Mouse (Mus musculus) subcutaneous adipose tissue, adult 2 months (tissue): ENCODE data around the gene Cpn1. TPM values are rescaled to one million over a fixed set of nuclear protein-coding genes. Genes with fewer than 3 reads are reported as not detected.

ENCODE experiments used
- polyA plus RNA-seq: library from polyadenylated mRNA; depleted of rRNA; stranded (reverse); fragments of >200 nt; gene quantifications from 2 replicates; pipeline ENCODE4 v1.2.3, GENCODE M21; 2012; ENCODE audit warnings: low replicate concordance; rRNA removed

Gene Cpn1
- 0.06 and 0.73 TPM in 2 replicates for polyA plus RNA-seq

DNA sequence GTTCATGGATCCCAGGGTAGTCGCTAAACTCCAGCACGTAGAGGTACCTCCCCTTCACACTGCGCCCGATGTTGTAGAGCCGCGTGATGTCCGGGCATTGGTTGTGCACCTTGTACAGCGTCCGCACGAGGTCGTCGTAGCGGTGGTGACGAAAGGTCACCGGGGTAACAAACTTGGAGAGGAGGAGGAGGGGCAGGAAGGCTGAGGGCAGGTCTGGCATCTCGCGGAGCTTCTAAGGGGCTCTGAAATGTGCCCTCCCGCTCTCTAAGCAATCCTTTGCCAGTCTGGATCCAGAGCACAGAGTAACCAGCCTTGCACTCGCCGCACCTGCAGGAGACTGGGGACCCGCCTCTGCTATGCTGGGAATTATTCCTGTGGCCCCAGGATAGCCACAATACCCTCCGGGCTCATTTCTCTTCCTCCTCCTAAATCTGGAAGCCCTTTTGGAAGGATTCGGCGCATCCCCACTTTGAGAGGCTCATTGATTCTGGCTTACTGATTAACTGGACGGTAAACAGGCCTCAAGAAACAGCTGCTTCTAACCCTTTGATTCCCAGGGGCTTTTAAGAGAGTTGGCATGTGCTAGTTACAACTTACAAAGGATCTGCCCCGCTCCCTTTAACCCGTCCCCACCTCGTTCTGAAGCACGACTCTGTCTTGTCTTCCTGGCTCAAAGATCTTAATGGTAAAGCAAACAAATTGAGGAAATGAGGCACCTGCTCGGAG is at the start of gene Cpn1:
Gene Cpn1 (minus strand): TSS at position 488 of the 726 bp plus-strand sequence.

DNA sequence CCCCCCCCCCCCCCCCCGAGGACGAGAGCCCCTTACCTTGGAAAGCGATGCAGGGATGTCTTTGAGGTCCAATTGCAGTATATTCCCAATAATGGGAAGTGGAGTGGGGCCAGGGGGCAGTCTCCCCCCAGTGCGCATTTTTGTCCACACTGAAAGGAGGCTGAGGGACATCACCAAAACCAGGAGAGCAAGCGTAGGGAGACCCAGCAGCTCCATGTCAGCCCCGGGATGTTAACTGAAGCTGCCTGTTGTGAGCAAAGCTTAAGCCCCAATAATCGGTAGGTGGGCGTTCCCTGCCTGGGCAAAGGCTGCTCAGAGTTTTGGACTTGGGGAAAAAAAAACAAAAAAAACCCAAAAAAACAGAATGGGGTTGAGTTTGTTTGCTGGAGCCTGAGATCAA is 42.6 kb upstream of the Cpn1 start, which contains the start of gene Cyp2c23:
Gene Cyp2c23 (minus strand): TSS at position 237 of the 400 bp plus-strand sequence.

DNA sequence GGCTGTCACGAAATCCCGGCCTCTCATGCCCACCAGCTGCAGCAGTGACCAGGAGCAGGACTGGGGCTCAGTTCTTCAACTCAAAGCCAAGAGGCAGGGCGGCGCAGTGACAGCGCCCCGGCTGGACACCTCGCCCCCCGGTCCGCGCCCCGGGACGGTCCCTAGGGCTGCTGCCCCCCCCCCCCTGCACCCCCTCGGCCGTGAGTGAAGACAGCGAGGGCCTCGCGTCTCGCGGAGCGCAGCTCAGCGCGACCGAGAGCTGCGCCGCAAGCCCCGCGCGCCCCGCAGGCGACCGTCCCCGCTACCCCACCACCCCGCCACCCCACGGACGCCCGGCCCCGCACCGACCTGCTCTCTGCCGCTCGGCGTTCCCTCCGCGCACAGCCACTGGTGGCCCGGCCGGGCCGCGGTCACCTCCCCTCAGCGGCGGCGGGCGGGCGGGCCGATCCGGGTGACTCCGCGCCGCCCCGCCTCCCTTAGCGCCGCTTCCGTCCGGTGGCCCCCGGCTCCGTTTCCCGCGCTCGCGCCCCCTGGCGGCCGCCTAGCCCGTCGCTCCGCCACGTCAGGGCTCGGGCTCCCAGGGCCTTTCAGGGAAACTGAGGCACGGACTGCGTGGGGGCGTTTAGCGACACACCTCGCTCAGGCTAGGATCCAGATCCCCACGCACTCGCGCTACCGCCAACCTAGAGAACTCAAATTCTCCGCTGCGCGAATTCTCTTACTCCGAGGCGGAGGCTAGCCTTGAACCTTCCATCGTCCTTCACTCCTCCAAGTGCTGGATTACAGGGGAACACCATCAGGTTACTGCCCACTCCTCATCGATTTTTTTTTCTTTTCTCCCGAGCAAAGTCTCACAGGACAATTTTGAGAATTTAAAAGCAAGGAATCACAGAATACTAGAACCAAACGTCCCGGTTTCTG is 46.3 kb downstream of the Cpn1 start, which contains the start of gene Dnmbp:
Gene Dnmbp (minus strand): TSS at position 423 of the 921 bp plus-strand sequence.

Other genes starting within 250 kb of the Cpn1 start
- 6.9 and 9.7 TPM in 2 replicates for gene Cutc, start 233.6 kb downstream of the Cpn1 start, polyA plus RNA-seq
- 19.0 and 19.4 TPM in 2 replicates for gene Cox15, start 233.6 kb downstream of the Cpn1 start, polyA plus RNA-seq
- gene Abcc2, start 204.4 kb downstream of the Cpn1 start, polyA plus RNA-seq, result 0.23 and 0.36 TPM in 2 replicates
- gene Dnmbp, start 46.4 kb downstream of the Cpn1 start, polyA plus RNA-seq, result 15.3 and 34.4 TPM in 2 replicates
- 0.42 and 0.80 TPM in 2 replicates for gene Cyp2c23, start 42.7 kb upstream of the Cpn1 start, polyA plus RNA-seq
- 12.0 and 13.8 TPM in 2 replicates for gene Erlin1, start 83.2 kb upstream of the Cpn1 start, polyA plus RNA-seq
- 17.4 and 20.3 TPM in 2 replicates for gene Chuk, start 120.9 kb upstream of the Cpn1 start, polyA plus RNA-seq
- gene Cwf19l1, start 149.3 kb upstream of the Cpn1 start, polyA plus RNA-seq, result 9.1 and 11.1 TPM in 2 replicates
- gene Bloc1s2, start 159.9 kb upstream of the Cpn1 start, polyA plus RNA-seq, result 13.2 and 24.5 TPM in 2 replicates
- 0.04 and 0.14 TPM in 2 replicates for gene Pkd2l1, start 205.9 kb upstream of the Cpn1 start, polyA plus RNA-seq
- gene Scd3, start 216.7 kb upstream of the Cpn1 start, polyA plus RNA-seq, result 0.27 and 0.32 TPM in 2 replicates